Mouse (Mus musculus) kidney, postnatal 25 days (tissue): ENCODE measurements at regions not wholly inside any gene's neighbourhood (a gene's known extent, or its start where the extent isn't known, plus 50 kb on each side); places are given as distances from the start of the nearest gene placed in this dataset.

ENCODE experiments used
- DNase-seq, 2 experiments: peaks; one replicate each; pipeline ENCODE4 v3.0.0; 2021; ENCODE audit warnings: mixed read lengths in 2 of 2

DNA sequence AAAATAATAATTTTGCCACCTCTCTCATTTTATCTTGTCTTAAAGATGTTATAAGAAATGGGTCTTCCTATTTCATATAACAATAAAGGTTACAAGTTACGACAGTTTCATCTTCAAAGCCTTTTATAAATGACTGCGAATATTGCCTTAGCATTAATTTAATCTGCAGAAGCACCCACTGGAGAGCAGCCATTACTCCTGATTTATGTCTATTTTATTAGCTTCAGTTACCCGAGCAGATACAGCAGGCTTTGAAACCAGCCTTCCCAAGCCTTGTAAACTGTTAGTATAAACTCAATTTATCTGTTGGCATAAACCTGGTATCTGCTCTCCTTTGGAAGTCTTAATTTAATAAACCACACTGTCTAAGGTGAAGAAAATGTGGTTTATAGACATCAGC is 2851.6 kb upstream of the Gm6569 start:
- no peak for DNase-seq

DNA sequence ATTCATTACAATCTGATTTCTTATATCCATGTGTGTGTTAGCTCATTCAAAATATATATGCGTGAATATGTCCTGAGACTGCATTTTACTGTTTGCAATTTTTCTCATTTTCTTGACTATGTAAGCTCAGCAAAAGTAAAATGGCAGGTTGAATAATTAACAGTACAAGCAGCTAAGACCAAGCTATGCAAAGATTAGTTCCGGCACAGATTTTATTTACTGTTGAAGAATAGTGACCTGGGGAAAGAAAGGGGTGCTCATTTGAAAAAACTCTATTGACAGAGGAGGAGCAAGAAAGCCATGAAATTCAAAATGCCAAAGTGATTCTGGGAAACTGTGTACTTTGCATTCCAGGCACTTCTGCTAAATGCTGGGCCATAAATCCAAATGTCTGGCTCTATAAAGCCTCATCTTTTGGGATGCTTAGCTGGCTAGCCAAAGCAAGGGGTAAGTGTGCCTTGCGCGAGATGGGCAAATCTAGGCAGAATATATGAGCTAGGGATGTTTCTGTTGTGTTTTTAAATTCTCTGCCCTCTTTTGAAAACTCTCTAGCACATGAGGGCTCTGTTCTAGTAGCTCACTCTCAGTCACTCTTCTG is 2846.3 kb upstream of the Gm6569 start:
- no peak for DNase-seq

DNA sequence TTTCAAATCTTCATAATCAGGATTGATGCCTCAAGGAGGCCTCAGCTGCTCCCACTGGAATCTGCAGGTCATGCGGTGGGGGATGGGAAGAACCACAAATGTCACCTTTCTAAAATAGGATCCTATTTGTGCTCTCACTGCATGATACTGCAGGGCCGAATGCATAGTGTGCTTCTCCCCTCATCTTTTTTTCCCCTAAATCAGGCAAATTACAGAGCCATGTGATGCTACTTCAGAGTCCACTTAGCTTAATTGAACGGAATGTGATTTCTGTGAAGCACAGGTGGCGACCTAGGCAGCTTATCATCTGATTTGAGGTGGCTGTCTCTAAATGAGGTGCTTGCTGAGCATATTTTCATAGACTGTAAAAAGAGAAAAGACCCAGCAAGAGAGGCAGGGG is 2841.0 kb upstream of the Gm6569 start:
- no peak for DNase-seq

DNA sequence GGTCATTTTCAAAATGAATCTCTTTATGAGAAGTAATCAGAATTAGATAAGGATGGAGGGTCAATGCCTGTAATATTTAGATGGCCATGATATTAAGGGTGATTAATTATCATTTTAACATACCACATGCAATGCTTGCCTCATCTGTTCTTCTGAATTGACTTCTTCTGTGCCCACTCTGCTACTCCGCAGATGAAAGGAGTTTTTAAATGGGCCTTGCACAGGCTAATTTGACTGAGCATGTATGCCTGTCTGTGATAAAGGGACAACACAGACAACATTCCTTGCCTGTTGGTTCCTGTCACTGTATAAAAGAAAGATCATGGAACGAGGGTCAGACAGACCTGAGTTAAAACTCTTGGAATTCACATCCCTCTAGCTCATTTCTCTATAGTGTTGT is 2824.0 kb upstream of the Gm6569 start:
- DNase-seq, result no peak

DNA sequence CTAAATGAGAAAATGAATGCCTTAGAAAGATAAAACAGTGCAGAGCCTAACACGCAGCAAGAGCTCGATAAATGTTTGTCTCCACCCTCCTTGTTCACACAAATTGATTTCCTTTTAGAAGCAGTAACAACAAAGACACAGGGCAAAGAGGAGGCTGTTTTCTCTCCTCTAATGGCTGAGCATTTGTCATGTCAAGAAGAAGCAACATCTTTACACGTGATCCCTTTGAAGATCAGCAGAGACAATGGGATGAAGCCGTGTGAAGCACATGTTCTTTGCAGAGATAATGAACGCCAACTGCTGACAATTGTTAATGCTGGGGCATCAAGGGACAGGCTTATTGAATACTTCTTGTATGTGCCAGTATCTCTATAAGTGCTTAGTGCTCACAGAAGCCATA is 2823.6 kb upstream of the Gm6569 start:
- no peak for DNase-seq

DNA sequence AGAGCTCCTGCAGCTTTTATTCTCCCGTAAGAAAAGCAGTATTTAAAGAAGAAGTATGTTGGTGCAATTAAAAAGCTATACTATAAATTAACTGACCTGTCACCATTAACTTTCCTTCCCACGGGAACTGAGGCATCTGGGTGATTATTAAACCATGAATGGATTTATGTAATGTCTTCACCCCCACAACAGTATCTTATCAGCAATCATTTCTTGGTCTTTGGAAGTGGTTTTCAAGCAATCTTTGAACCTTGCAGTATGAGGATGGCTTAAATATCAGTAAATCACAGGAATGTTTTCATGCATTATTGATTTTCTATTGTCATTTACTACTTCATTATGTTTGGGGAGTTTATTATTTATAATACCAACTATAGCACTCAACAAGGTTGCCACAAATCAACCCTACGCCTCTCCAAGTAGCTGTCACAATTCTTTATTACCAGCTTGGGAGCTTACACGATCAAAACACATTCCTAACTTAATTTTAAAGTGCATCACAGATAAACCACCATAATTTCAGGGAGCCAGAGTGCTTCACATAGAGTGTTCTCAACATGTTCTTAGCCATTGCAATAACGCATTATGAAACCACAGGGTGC is 2780.0 kb upstream of the Gm6569 start:
- DNase-seq, result no peak

DNA sequence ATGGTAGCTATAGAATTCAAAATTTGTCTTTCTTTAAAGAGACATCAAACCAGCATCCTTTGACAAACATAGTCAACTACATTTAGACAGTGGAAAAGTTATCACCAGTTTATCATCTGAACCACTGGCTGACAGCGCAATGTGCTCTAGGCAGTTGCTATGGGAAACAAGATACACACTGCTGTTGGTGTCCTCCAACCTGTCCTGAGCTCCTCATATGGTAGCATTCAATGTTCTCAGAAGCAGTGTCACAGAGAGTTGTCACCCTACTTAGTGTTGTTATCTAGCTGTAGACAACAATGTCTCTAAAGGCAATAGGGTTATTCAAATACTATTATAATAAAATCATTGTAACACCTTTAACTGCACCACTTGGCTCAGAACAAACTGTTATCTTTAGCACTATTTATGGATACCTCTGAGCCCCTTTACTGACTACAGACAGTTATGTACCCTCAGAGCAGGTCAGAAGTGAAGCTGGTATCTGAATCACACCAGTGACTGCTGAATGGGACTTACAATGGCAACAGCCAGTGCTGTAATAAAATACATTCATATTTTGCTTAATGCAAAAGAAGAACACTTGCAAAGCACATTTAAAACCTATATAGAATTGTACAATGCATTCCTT is 2747.9 kb upstream of the Gm6569 start:
- DNase-seq, result no peak

DNA sequence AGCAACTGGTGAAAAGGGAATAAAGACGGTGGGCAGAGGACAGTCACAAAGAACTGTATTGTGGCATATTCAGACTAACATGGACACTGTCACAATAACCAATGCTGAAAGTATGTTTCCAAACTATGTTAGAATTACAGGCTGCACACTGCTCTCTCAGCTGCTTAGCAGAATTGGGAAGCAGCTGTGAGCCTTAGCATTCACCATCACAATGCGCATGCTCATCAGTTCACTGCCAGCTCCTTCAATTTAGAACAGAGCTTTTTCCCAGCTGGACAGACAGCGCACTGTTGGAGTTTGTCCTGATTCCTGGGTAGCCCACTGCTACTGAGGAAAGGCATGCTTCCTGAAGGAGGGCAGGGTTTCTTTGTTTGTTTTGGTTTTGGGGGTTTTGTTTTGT is 2735.2 kb upstream of the Gm6569 start:
- DNase-seq, result no peak

DNA sequence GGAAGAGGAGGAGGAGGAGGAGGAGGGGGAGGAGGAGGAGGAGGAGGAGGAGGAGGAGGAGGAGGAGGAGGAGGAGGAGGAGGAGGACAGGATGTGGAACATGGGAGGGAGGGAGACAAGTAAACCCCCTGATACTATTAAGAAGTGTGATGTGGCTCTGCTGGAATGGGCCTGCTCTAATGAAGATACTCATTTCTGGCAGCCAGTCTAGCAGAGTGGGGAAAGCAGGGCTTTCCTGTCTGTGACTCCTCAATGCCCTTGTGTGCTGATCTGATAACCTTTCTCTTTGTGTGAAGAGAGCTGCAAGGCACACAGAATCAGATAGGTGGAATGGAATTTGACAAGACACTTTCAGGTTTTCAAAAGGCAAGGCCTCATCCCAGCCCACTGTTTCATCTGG is 2704.6 kb upstream of the Gm6569 start:
- DNase-seq, result no peak

DNA sequence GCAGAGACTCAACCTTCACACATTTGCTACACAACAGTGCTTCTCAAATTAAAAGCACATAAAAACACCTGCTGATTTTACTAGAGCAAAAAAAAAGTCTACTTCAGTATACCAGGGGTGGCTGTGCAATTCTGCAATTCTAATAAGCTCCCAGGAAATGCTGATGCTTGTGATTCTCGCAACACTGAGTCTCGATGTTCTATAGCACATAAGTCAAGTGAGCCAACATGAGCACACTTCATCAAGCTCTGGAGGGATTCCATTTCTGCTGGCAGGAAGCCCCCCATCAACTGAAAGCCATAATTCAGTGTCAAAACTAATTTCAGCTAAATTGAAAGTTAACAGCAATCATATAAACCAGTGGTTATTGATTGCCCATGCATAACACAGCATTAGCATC is 2676.7 kb upstream of the Gm6569 start:
- DNase-seq, result no peak

DNA sequence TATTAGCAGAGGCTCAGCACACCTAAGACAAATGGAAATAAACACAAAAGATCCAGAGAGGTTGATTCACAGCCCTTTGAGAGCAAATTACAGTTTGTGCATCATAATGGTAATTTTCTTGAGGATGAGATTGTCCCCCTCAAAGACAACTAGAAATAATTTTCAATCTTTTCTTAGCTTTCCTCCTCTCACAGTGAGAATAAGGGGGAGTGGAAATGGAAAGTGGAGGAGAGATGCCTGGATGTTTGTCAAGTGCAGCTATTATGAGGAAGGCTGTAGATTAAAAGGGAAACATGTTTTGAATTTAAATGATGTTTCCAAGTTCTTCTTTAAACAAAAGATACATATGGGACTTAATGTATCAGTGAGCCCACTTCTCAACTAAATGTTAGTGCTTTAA is 2672.3 kb upstream of the Gm6569 start:
- no peak for DNase-seq

DNA sequence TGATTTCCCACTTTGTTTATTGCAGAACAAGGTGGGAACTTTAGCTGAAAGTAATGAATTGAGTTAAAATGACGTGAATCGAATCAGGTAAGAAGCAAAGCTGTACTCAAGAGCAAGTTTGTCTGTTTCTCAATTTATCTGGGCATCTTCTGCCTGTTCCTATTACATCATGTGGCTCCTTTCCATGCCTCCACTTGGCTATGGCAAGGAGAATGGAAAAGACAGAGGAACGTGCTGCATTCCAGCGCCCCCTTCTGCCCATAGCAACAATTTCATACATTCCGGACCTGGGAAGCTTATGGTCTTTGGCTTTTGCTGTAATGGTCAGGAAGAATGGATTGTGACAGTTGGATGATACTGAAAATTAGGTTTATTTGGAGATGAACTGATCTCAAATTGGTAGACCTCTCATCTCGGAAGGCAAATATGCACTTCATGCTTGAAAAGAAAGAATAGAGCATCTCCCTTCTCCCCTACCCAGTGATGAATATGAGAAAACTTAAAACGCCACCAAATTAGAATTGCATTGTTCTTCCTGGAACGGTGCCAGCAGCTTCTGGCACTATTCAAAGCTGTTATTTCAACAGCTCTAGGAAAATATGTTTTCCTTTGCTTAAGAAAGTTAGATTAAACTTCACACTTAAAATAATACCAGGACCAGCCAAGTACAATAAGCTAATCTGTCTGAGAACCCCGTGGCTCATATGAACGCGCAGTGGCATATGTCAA is 2639.2 kb upstream of the Gm6569 start:
- no peak for DNase-seq

DNA sequence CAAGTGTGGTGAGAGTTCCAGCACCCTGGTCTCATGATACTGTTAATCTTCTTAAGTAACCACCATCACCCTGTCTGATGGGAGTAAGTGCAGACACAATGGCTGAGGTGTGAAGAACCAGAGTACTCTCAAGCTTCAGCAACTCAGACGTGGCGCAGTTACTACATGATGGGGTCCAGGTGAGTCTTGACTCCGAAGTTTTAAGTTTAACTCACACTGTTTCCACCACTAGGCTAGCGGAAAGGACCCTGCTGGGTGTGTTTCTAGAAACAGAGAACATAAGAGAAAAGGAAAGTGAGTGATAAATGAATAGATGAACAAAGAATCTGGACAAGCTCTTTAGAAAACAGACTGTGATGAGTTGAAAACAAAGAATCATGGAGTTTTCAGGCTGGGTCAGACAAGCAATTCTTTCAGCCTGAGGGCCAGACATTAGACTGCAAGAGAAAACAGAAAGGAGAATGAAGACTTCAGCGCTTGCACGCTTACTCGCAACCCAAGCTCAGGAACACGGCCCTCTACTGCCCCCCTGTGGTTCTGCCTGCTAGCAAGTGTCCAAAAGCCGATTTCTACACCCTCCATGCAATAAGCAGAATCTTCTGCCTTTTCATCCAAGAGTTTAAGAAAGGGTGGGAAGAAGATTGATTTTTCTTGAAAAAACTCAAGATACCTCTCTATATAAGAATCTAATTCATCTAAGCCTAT is 2593.6 kb upstream of the Gm6569 start:
- peak; percentile 49 to 76 for DNase-seq

DNA sequence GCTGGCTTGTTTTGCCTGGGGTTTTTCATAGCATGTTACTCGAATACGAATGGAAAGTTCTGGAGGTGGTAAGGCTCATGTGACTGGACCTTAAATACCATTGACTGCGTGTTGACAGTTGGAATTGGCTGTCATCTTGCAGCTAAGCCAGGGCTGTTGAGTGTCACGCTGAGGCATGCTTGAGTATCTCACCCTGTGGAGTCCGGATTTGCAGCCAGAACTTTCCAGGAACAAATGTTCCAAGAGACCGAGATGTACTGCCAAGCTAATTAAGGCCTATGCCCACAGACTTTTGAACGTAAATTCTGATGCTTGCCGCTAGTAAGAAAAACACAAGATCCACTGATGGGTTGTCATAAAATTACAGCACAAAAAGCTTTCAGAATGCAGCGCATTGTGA is 2590.8 kb upstream of the Gm6569 start:
- peak in 1 of 2 experiments; percentile 26 for DNase-seq

DNA sequence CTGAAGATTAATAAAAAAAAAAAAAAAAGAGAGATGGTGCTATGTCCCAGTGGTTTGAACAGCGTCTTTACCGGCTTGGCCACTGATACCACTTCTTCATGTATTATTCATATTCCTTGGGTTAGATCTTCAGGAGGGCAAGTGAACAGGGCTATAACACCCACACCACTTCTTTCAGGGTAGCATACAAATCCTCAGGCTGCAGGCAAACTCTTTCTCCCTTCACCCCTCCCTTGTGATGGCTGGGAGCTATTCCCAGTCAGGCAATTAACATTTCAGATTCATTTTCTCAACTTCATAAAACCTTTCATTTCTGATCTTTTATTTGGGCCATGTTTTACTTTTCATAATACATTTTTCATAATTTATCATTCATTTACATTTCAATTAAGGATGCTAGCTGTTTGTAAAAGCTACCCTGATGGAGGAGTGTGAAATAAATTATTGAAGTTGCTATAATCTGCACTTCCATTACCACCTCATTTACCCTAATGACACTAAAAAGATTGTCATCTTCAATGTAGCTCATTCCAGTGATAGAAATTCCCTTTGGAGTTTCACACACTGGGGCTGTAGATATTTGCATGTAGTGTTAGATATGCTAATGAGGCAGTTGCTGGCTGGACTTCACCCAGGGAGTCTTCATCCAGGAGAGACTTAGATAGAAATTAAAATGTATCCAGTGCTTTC is 2558.3 kb upstream of the Gm6569 start:
- no peak for DNase-seq

DNA sequence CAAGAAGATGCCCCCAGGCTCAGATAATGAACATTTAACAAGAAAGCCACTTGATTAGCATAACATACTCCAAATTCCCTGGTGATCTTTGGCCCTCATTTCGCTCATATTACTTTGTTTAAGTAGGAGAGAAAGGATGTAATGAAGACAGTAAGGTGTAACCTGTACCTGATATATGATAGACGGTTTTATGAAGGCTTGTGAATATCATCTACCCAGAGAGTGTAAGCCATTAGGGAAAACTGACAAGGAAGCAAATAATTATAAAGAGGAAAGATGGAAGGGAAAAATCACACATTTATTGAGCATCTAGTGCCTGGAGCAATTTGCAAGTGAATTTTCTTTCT is 2557.8 kb upstream of the Gm6569 start:
- DNase-seq, result no peak

DNA sequence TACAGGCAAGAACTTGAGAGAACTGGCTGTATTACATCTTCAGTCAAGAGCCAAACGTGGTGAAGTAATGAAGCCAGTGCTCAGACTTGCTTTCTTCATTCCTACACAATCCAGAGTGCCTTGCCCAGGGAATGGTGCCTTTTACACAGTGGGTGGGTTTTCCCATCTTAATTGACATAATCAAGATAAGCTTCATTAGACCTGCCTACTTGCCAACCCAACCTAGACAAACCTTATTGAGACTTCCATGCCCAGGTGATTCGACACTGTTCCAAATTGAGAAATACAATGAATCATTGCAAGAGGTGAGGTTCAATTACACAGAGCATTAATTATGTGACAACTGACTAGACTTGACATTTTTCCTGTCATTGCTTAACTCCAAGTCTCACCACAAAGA is 2557.0 kb upstream of the Gm6569 start:
- DNase-seq, result no peak

DNA sequence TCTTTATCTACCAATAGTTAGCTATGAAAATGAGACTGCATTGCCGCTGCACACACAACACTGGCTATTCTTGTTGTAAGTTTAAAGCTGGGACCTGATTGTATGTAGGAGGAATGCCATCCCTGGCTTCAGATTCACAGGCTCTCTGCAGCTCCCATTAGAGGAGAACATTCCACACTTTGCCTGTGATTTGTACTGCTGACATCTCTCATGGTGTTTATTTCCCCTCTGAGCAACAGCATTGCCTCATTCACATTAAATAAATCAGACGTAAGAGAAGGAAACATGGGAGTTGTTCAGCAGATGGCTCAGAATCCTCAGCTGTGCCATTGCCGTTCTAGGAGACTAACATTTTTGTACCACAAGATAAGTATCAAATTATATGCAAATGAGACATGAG is 2550.6 kb upstream of the Gm6569 start:
- DNase-seq, result no peak

DNA sequence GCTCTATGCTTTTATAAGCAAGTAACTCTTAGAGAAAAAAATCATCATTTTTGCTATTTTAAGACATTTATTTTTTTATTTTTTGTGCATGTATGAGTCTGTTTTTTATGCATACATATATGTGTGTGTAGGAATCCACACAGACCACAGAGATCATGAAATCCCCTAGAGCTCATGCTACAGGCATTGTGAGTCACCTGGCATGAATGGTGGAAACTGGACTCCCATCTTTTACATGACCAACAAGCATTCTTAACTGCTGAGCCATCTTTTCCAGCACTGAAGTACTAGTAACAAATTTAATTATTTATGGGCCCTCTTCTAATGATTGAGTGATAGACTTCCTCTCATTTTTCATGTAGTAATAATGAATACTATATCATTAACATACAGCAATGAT is 2531.8 kb upstream of the Gm6569 start:
- no peak for DNase-seq

DNA sequence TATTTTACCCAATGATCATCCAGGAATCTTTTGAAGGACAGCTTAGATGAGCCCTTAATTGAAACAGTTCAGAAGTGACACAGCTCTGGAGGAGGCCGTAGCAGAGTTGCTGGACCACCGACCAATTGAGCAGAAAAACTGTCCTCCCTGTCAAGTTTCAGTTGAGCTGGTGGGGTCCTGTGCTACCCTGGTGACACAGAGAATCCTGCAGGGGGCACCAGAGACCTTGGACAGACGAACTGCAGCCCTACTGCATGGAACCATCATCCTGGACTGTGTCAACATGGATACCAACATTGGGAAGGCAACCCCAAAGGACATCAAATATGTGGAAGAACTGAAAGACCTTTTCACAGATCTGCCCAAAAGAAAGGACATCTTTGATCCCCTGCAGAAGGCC is 2524.1 kb upstream of the Gm6569 start:
- DNase-seq, result no peak

DNA sequence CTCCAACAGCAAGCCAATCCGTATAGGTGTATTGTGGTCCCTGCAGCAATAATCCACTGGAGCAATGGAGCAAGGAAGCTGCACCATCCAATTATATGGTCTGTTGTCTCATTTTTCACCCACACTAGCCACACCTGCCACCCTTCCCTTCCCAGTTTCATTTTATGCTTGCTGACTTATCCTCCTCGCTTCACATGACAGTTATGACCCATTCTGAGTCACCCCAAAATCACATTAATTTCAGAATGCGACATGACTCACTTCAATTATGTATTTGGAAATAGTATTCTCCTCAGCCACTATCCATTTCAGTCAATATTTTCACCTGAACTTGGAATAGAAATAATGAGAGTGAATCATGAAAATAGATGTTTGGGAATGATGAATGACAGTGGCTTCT is 2507.8 kb upstream of the Gm6569 start:
- DNase-seq, result no peak

DNA sequence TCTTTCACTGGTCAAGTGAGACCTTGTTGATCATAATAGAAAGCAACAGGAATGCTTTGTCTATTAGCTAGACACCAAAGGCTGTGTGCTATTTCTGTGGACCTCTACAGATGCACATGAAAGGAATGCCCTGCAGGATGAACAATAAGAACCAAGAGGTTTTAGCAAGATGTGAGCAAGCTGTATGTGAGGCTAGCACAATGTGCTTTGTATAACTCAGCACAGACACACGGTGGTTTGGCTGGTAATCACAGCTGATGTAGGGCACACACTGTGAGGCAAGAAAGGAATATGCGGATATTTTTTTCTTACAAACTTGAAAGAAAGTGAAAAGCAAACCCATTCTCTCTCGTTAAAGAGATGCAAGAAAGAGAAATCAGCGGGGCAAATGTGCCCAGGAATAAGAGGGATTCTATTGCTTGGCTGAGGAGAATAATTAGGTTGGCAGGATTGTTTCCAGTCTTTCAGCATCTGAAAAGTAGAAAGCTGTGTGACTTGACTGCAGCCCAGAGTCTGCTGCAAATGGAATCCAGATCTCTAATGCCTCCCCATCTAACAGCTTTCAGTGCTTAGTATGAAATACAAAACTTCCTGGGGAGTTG is 2476.1 kb upstream of the Gm6569 start:
- DNase-seq, result no peak

DNA sequence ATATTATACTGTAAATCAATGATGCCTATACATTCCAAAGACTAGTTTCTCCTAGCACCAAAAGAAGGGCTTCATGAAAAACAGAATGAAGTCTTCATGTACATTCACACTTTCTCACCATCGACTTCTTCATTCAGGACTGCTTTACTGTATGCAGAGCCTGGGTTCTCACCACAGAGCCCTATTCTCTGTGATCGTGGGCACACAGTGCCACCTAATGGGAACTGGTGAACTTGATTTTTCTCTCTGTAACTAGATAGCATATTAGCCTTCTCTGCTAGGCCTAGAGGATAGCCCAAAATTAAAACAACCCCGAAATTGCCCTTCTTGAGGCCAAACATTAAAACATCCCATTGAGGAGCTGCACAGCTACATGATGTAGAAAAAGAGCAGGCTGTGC is 2458.6 kb upstream of the Gm6569 start:
- no peak for DNase-seq
